Mouse (Mus musculus): ENCODE data around the gene Slc16a6. TPM values are rescaled to one million over a fixed set of nuclear protein-coding genes. Genes with fewer than 3 reads are reported as not detected.

Slc16a6 gene
- total RNA-seq, 2 experiments from 2014 or later: 16.8 to 17.6 TPM

DNA sequence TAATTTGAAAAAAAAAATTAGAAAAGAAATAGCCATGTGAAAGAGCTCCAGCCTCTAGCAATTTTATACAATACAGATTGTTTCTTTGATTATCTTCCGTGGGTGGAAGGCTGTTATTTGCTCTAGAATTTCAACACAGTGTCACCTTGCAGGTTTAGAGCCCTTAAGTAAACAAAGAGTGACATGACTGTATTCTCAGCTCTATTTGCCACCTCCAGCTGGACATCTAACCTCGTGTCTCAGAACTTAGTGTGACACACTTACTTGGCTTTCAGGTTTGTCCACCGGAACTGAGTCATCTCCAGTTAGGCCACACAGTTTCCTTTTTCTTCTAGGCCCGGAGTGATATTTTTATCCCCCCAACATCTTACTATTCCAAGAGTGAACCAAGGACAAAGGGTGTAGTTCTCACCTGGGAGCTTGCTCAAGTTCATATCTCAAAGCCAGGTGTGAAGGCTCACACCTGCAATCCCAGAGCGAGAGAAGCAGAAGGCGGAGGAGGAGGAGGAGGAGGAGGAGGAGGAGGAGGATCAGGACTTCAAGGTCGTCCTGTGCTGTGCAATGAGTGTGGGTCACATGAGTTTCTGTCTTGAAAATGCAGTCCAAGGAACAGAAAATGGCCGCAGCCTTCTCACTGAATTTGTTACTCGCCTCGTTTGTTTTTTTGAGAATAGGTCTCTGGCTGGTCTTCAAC, 14.7 kb upstream of the Slc16a6 start:
- DNase-seq (ENCODE audit: low spot score in 2 of 2): no peak

DNA sequence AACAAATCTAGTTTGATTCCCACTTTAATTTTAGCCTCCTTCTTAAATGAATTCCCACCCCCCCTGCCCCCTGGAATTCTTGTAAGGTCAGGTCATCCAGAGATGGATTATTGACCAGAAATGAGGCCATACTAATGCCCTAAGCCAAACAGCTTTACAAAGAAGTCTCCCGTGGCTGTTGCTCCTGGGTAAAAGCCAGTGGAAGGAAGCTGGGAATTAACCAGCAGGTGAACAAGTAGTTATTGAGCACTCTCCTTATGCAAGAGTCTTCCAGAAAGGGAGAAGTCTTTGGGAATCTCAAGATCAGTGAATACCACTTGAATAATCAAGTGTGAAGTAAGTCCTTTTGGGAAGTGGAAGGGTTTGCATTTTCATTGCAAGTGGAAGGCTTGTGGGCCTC, 13.7 kb upstream of the Slc16a6 start:
- no peak for DNase-seq (ENCODE audit: low spot score in 2 of 2)

GRCm38 (mm10) chr11:109485398-109486045, 12.1 kb upstream of the Slc16a6 start:
- peak; percentile 41 to 66 for DNase-seq (ENCODE audit: low spot score in 2 of 2)

- no peak for DNase-seq (ENCODE audit: low spot score in 2 of 2)
These were observed 7.0 kb upstream of the Slc16a6 start for GRCm38 (mm10) chr11:109480440-109480839.

DNA sequence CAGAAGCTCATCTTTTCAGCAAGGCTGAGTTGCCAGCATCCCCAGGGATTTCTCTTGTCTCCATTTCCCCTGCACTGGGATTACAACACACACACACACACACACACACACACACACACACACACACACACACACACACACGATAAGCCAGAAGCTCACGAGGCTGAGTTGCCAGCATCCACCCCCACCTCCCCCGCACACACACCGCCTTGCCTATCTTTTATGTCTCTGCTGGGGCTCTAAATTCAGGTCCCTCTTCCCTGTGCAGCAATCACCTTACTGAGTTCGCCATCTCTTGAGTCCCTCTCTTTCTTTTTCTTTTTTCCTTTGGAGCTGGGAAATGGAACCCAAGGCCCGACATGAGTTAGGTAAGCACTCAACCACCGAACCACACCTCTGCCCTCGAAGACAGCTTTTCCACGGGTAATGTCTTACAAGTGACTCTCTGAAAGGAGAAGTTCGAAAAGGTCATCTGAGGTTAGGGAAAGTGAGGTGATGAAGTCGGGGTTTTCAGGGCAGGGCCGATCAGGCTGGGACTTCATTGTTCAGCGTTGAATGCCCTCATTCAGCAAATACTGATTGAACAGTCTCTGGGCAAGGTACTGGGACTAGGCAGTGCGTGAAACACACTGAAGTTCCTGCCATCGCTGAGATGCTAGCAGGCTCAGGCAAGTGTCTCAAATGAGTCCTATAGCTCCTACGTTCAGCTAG, 6.3 kb upstream of the Slc16a6 start:
- DNase-seq (ENCODE audit: low spot score in 2 of 2): no peak

GRCm38 (mm10) chr11:109477606-109478380, 4.4 kb upstream of the Slc16a6 start:
- no peak for DNase-seq (ENCODE audit: low spot score in 2 of 2)

- DNase-seq (ENCODE audit: low spot score in 2 of 2): no peak
These were observed 3.3 kb upstream of the Slc16a6 start for GRCm38 (mm10) chr11:109476653-109477052.

- no peak for DNase-seq (ENCODE audit: low spot score in 2 of 2)
These were observed 2.8 kb upstream of the Slc16a6 start for GRCm38 (mm10) chr11:109476241-109476640.

- DNase-seq (ENCODE audit: low spot score in 2 of 2): no peak
These were observed 2.3 kb upstream of the Slc16a6 start for GRCm38 (mm10) chr11:109475717-109476116.

GRCm38 (mm10) chr11:109474836-109475235, 1.4 kb upstream of the Slc16a6 start:
- DNase-seq (ENCODE audit: low spot score in 2 of 2): no peak

DNA sequence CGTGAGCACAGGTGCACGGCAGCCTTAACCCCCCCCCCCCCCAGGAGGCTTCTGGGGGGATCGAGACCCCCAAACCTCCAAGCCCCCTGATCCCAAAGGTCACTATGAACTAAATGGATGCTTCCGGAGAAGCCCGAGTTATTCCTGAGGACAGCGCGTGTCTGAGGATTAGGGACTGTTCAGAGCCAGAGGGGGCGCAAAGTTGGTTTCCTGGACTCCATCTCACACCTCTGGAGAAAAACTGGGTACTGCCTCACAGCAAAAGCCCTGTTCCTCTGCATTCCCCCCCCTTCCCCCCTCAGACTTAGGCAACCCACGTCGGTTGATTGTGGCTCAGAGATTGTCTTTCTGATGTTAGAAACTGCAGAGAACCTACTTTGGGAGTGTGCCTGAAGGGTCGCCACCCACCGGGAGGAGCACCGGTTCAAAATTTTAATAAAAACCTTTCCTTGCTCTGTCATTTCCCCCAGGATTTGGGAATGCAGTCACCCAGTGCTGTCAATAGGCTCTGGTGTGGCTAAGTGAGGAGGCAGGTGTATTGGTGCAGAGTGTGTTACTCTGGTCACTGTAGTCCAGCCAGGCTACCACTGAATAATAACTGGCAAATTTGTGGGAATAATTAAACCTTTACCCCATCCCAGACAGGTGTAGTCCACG, 816 bp upstream of the Slc16a6 start:
- DNase-seq (ENCODE audit: low spot score in 2 of 2): no peak

DNA sequence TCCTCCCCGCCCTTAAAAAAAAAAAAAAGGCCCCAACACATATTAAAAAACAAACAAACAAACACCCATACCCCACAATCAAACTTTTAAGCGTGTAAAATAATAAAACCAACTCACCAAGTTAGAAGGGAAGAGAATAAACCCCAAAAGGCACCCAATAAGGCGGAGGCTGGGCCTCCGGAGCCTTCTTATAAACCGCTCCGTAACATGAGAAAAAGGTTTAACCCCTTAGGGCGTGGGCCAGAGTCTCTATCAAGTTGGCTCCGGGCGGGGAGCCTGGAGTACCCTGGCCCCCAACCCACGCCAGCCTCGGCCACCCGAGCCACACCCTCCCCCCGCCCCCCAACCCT, 602 bp downstream of the Slc16a6 start:
- no peak for DNase-seq (ENCODE audit: low spot score in 2 of 2)

DNA sequence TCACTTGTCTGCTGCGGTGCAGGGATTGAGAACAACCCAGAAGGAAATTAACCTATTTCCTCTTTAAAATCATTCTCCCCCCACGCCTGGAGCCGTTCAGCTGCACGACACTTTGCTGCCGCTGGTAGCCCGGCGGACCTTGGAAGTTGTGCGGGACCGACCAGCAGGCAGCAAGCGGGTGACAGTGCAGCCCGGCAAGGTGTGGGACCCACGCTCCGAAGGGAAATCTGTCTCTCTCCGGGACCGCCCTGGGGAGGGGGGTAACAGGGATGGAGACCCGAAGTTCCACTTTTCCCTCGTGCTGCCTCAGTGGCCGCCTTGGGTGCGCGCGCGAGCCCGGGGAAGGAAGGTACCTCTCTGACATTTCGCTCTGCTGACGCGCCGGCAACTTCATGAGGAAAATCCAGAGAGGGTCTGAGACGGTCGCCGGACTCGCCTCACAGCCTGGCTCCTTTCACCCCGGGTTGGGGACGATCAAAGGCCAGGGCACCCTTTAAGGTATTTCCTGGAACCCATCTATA, 1.2 kb downstream of the Slc16a6 start:
- peak; percentile 32 to 37 for DNase-seq (ENCODE audit: low spot score in 2 of 2)

DNA sequence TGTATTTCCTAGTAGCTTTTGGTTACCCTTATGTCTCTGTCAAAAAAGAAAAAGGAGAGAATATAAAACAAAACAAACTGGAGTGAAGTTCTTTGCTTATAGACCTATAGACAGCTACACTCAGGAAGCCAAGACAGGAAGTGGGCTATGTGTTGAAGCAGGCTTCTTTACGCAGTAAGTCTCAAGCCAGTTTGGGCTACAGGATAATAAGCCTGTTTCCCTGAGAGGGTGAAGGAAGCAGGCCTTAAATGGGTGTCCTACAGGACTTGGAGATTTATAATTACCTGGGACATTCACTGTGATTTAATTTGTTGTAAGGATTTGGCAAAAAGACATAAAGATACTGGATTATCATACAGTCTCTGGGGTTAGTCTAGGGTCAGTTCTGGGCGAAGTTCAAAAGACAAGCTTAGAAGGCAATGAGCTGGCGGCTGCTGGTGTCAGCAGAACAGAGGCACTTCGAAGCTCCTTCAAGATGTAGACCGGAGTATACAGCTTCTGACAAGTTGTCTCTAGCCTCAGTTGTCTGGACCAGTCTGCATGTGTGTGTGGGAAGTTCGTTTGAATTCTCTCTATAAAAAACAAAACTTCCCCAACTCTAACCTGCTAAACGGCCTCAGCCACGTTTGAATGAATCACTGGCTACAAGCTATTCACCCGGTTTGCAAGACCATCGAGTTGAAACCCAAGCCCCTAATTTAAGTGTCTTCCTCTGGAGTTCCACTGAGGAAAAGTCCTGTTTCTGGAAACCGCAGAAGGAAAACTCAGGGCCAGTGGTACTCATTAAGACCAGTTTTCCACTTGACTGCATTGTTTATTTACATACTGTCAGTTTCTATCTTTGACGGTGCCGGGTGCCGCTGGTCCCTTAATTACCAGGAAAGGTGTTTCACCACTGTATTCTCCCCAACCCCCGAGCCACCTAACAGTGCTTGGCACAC, 2.2 kb downstream of the Slc16a6 start:
- no peak for DNase-seq (ENCODE audit: low spot score in 2 of 2)

DNA sequence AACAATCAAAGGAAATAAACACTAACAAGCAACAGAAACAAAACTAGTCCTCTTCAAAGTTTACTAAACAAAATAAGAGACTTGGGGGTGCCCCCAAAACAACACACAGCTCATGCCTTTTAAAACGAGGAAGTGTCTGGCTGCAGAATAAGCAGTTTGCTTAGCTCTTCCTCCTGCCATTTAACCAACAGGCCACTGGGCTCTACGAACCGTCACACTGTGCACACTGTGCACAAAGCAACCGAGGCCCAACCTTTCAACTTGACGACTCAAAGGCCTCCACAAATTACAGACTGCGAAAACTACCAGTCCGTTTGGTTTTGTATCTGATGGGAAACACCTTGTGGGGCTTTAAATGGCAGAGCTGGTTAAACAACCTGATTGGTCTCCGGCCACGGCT, 3.2 kb downstream of the Slc16a6 start:
- no peak for DNase-seq (ENCODE audit: low spot score in 2 of 2)

- no peak for DNase-seq (ENCODE audit: low spot score in 2 of 2)
These were observed 5.3 kb downstream of the Slc16a6 start for GRCm38 (mm10) chr11:109468133-109468532.

DNA sequence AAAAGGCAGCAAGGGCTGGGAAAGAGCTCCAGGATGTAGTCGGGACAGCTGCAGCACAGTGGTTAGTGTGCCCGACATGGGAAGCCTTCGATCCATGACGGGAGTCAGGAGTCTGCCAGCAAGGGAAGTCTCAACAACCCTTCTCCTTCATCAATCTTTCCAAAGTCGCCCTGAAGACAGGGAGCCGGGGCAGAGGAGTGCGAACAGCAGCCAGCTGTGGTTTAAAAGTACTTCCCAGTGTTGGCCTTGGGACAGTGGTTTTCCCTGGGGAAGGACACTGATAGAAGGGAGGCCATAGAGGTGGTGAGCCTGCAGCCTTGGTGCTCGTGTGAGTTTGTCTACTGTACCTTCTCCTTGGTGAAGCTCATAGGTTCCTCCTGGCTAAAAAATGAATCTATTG, 6.4 kb downstream of the Slc16a6 start:
- DNase-seq (ENCODE audit: low spot score in 2 of 2): no peak

GRCm38 (mm10) chr11:109465068-109465467, 8.3 kb downstream of the Slc16a6 start:
- no peak for DNase-seq (ENCODE audit: low spot score in 2 of 2)

- no peak for DNase-seq (ENCODE audit: low spot score in 2 of 2)
These were observed 12.8 kb downstream of the Slc16a6 start for GRCm38 (mm10) chr11:109460586-109460985.

DNA sequence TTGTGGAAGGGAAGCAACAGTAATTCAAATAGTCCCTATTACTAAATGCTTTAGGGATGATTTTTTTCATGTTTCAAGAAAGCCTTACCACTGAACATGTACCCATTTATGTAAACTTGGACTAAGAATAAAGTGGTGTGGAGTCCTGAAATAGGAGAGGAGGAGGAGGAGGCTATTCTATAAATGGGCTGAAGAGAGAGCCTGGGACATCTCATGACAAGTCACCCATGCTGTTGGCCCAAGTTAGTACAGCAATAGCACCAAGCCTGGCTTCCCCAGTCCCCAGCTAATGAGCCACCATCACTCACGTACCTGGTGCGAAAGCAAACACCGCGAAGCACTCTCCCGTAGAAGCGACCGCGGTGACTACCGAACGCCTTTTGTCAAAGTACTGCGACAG, 15.2 kb downstream of the Slc16a6 start:
- DNase-seq (ENCODE audit: low spot score in 2 of 2): no peak

Measured in gastrocnemius, postnatal 4 days (tissue).